Mouse (Mus musculus): ENCODE measurements around the gene 1110008L16Rik. TPM values are rescaled to one million over a fixed set of nuclear protein-coding genes. Genes with fewer than 3 reads are reported as not detected.

The 1110008L16Rik gene
- polyA plus RNA-seq, 1 experiment from 2014 or later, result 22.5 TPM

GRCm38 (mm10) chr12:55385931-55386330, 86.6 kb downstream of the 1110008L16Rik start:
- no peaks in the 10 kb centered on the region for H3K27me3 ChIP-seq (ENCODE audit: control insufficient read depth, insufficient read depth, low read length)
- H3K9ac ChIP-seq (ENCODE audit: low read length), result no peak overlapping the region
- H3K4me1 ChIP-seq (ENCODE audit: control insufficient read depth, insufficient read depth, low read length), result 0 out of 2 replicates have a peak, but pooled peaks cover 9% of the 10 kb centered on the region
- H3K4me3 ChIP-seq (replicated peaks; ENCODE audit: low read length), result no peak overlapping the region
- no peaks in the 10 kb centered on the region for H3K9me3 ChIP-seq (replicated peaks; ENCODE audit: control insufficient read depth, low read length)
- H3K27ac ChIP-seq (ENCODE audit: low read length), result no peak overlapping the region
- ATAC-seq (ENCODE audit: insufficient read depth, low FRiP score), result no peak
- no peaks in the 10 kb centered on the region for H3K36me3 ChIP-seq (ENCODE audit: control insufficient read depth, insufficient read depth, low read length)
- WGBS, result 67% methylated on average over 6 of the region's 6 CpGs
- no peak overlapping the region for H3K4me2 ChIP-seq (ENCODE audit: low read depth, low read length)

DNA sequence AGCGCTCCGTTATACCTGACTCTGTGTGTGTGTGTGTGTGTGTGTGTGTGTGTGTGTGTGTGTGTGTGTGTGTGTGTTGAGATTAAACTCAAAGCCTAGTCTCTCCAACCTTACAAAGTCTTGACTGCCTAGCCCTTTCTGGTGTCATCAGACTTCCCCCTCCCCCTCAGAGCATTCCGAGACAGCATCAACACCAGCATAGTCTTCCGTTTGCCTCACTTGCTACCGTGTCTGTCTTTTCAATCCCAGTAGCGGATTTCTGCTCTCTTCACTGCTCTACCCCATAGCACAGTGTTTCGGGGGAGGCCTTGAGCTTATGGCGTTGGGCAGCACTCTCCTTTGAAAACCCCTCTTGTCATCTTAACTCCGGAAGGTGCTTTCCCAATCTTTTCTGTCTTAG, 87.1 kb downstream of the 1110008L16Rik start:
- no peaks in the 10 kb centered on the region for H3K9me3 ChIP-seq (replicated peaks; ENCODE audit: control insufficient read depth, low read length)
- no peak overlapping the region for H3K9ac ChIP-seq (ENCODE audit: low read length)
- H3K4me1 ChIP-seq (ENCODE audit: control insufficient read depth, insufficient read depth, low read length), result 0 out of 2 replicates have a peak, but pooled peaks cover 9% of the 10 kb centered on the region
- ATAC-seq (ENCODE audit: insufficient read depth, low FRiP score), result no peak
- WGBS, result 79% methylated on average over 9 of the region's 9 CpGs
- H3K36me3 ChIP-seq (ENCODE audit: control insufficient read depth, insufficient read depth, low read length), result no peaks in the 10 kb centered on the region
- no peaks in the 10 kb centered on the region for H3K27me3 ChIP-seq (ENCODE audit: control insufficient read depth, insufficient read depth, low read length)
- no peak overlapping the region for H3K4me3 ChIP-seq (replicated peaks; ENCODE audit: low read length)
- H3K4me2 ChIP-seq (ENCODE audit: low read depth, low read length), result no peak overlapping the region
- no peak overlapping the region for H3K27ac ChIP-seq (ENCODE audit: low read length)

DNA sequence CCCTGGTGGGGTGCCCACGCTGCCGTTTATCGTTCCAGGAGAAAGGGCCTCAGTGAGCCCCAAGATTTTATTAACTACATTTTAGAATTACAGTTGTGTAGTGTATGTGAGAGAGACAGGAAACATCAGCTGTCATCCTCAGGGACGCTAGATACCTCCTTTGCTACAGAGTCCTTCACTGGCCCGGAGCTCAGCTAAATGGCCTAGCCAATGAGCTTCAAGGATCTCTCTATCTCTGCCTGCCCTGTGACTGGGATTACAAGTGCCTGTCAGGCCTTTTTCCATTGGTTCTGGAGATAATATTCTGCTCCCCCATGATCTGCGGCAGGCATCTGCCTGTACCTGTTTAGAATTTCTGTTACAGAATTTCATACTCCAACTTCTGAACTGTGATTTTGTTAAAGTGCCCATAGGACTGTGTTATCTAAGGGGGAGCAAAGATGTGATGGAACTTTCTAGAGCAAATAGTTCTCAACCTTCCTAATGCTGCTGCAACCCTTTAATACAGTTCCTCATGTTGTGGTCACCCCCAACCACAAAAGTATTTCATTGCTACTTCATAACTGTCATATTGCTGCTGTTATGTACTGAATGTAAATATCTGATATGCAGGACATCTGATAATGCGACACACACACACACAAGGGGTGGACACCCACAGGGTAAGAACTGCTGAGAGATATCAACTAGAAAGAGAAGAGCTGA, 87.9 kb downstream of the 1110008L16Rik start:
- Histone ChIP-seq H3K27me3 (ENCODE audit: control insufficient read depth, insufficient read depth, low read length) (no peaks in the 10 kb centered on the region), H3K27ac (ENCODE audit: low read length) (no peak overlapping the region), H3K4me2 (ENCODE audit: low read depth, low read length) (no peak overlapping the region), H3K36me3 (ENCODE audit: control insufficient read depth, insufficient read depth, low read length) (no peaks in the 10 kb centered on the region), H3K4me1 (ENCODE audit: control insufficient read depth, insufficient read depth, low read length) (0 out of 2 replicates have a peak, but pooled peaks cover 9% of the 10 kb centered on the region), H3K9me3 (replicated peaks; ENCODE audit: control insufficient read depth, low read length) (no peaks in the 10 kb centered on the region), H3K4me3 (replicated peaks; ENCODE audit: low read length) (no peak overlapping the region), H3K9ac (ENCODE audit: low read length) (no peak overlapping the region)
- ATAC-seq (ENCODE audit: insufficient read depth, low FRiP score), result no peak
- 72% methylated on average over 7 of the region's 7 CpGs for WGBS

DNA sequence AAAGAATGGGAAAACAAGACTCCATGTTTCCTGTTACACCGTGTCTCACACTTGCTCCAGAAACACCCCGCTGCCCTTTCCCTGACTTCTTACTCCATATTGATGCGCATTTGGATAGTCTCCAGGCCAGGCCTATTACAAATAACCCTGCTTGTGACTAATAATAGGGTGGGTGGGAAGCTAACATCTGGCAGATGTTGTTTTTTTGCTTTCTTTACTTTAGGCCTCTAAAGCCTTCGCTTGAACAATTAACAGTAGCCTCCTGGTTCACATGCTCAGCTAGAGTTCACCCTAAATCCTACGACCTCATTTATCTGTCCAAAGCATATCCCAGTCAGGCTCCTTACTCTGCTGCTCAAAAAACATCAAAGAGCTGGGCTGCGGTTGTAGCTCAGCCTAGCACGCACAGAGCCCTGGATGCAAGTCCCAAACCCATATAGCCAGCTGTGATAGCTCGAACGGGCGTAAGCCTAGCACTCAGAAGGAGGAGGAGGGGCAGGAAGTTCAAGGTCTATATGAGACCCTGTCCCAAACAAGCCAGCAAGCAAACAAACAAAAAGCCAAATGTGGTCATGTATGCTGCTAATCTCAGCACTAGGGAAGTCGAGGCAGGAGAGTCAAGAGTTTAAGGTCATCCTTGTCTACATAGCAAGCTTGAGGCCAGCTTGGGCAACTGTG, 88.5 kb downstream of the 1110008L16Rik start:
- 50% methylated on average over 11 of the region's 11 CpGs for WGBS
- Histone ChIP-seq H3K4me3 (replicated peaks; ENCODE audit: low read length) (no peak overlapping the region), H3K4me1 (ENCODE audit: control insufficient read depth, insufficient read depth, low read length) (0 out of 2 replicates have a peak, but pooled peaks cover 9% of the 10 kb centered on the region), H3K9me3 (replicated peaks; ENCODE audit: control insufficient read depth, low read length) (no peaks in the 10 kb centered on the region), H3K27me3 (ENCODE audit: control insufficient read depth, insufficient read depth, low read length) (no peaks in the 10 kb centered on the region), H3K27ac (ENCODE audit: low read length) (peak overlapping the region; percentile 29; the same call in 1 of the 2 replicates), H3K36me3 (ENCODE audit: control insufficient read depth, insufficient read depth, low read length) (no peaks in the 10 kb centered on the region), H3K9ac (ENCODE audit: low read length) (no peak overlapping the region), H3K4me2 (ENCODE audit: low read depth, low read length) (no peak overlapping the region)
- ATAC-seq (ENCODE audit: insufficient read depth, low FRiP score), result no peak

- H3K9ac ChIP-seq (ENCODE audit: low read length), result no peak overlapping the region
- H3K9me3 ChIP-seq (replicated peaks; ENCODE audit: control insufficient read depth, low read length), result no peaks in the 10 kb centered on the region
- no peak overlapping the region for H3K4me2 ChIP-seq (ENCODE audit: low read depth, low read length)
- H3K27ac ChIP-seq (ENCODE audit: low read length), result 0 out of 2 replicates have a peak overlapping the region, but pooled peaks have one; percentile 29
- H3K36me3 ChIP-seq (ENCODE audit: control insufficient read depth, insufficient read depth, low read length), result no peaks in the 10 kb centered on the region
- no peaks in the 10 kb centered on the region for H3K27me3 ChIP-seq (ENCODE audit: control insufficient read depth, insufficient read depth, low read length)
- no peak for ATAC-seq (ENCODE audit: insufficient read depth, low FRiP score)
- H3K4me3 ChIP-seq (replicated peaks; ENCODE audit: low read length), result no peak overlapping the region
- 0 out of 2 replicates have a peak, but pooled peaks cover 9% of the 10 kb centered on the region for H3K4me1 ChIP-seq (ENCODE audit: control insufficient read depth, insufficient read depth, low read length)
- WGBS, result 60% methylated on average over 6 of the region's 6 CpGs
Measured at GRCm38 (mm10) chr12:55388478-55388877, 89.1 kb downstream of the 1110008L16Rik start.

- 63% methylated on average over 17 of the region's 17 CpGs for WGBS
- no peak for ATAC-seq (ENCODE audit: insufficient read depth, low FRiP score)
- no peaks in the 10 kb centered on the region for H3K36me3 ChIP-seq (ENCODE audit: control insufficient read depth, insufficient read depth, low read length)
- H3K27ac ChIP-seq (ENCODE audit: low read length), result no peak overlapping the region
- no peak overlapping the region for H3K4me3 ChIP-seq (replicated peaks; ENCODE audit: low read length)
- H3K9ac ChIP-seq (ENCODE audit: low read length), result no peak overlapping the region
- 0 out of 2 replicates have a peak, but pooled peaks cover 9% of the 10 kb centered on the region for H3K4me1 ChIP-seq (ENCODE audit: control insufficient read depth, insufficient read depth, low read length)
- no peak overlapping the region for H3K4me2 ChIP-seq (ENCODE audit: low read depth, low read length)
- H3K27me3 ChIP-seq (ENCODE audit: control insufficient read depth, insufficient read depth, low read length), result no peaks in the 10 kb centered on the region
- no peaks in the 10 kb centered on the region for H3K9me3 ChIP-seq (replicated peaks; ENCODE audit: control insufficient read depth, low read length)
Measured at GRCm38 (mm10) chr12:55389132-55390081, 90.0 kb downstream of the 1110008L16Rik start.

GRCm38 (mm10) chr12:55392120-55392519, 92.7 kb downstream of the 1110008L16Rik start:
- Histone ChIP-seq H3K4me3 (replicated peaks; ENCODE audit: low read length) (no peak overlapping the region), H3K9ac (ENCODE audit: low read length) (no peak overlapping the region), H3K36me3 (ENCODE audit: control insufficient read depth, insufficient read depth, low read length) (no peaks in the 10 kb centered on the region), H3K4me2 (ENCODE audit: low read depth, low read length) (no peak overlapping the region), H3K9me3 (replicated peaks; ENCODE audit: control insufficient read depth, low read length) (no peaks in the 10 kb centered on the region), H3K27ac (ENCODE audit: low read length) (no peak overlapping the region), H3K4me1 (ENCODE audit: control insufficient read depth, insufficient read depth, low read length) (peaks cover 9% of the 10 kb centered on the region; the same call in 1 of the 2 replicates), H3K27me3 (ENCODE audit: control insufficient read depth, insufficient read depth, low read length) (no peaks in the 10 kb centered on the region)
- ATAC-seq (ENCODE audit: insufficient read depth, low FRiP score), result no peak

- 78% methylated on average over 11 of the region's 11 CpGs for WGBS
- no peak overlapping the region for H3K4me3 ChIP-seq (replicated peaks; ENCODE audit: low read length)
- H3K4me1 ChIP-seq (ENCODE audit: control insufficient read depth, insufficient read depth, low read length), result peaks cover 9% of the 10 kb centered on the region; the same call in 1 of the 2 replicates
- H3K27me3 ChIP-seq (ENCODE audit: control insufficient read depth, insufficient read depth, low read length), result no peaks in the 10 kb centered on the region
- H3K9ac ChIP-seq (ENCODE audit: low read length), result no peak overlapping the region
- H3K9me3 ChIP-seq (replicated peaks; ENCODE audit: control insufficient read depth, low read length), result no peaks in the 10 kb centered on the region
- ATAC-seq (ENCODE audit: insufficient read depth, low FRiP score), result no peak
- H3K27ac ChIP-seq (ENCODE audit: low read length), result no peak overlapping the region
- H3K4me2 ChIP-seq (ENCODE audit: low read depth, low read length), result no peak overlapping the region
- H3K36me3 ChIP-seq (ENCODE audit: control insufficient read depth, insufficient read depth, low read length), result no peaks in the 10 kb centered on the region
Measured at GRCm38 (mm10) chr12:55392733-55393577, 93.6 kb downstream of the 1110008L16Rik start.

Measured in stomach, embryonic 16.5 days (tissue).